Mouse (Mus musculus) forebrain, postnatal 0 days (tissue): Measurements from ENCODE around the gene Fam160a1. TPM values are rescaled to one million over a fixed set of nuclear protein-coding genes. Genes with fewer than 3 reads are reported as not detected.

Experiments used
- ATAC-seq: fragments of 200-750 bp; cut with Nextera tagmentation; 2 replicates; pipeline ENCODE4 v1.8.0; 2017; ENCODE audit warnings: mild to moderate bottlenecking, moderate library complexity
- DNase-seq: peaks from one replicate; pipeline ENCODE4 v3.0.0-alpha.2; 2015
- H3K27ac ChIP-seq: fragments of 300-500 bp; sonication (generic); 2 replicates; pipeline ENCODE4 v1.5.1; 2014; ENCODE audit warnings: low read depth, mild to moderate bottlenecking, antibody characterized with exemption, low read length, moderate library complexity, mixed read lengths
- H3K27me3 ChIP-seq: fragments of 300-500 bp; sonication (generic); 2 replicates; pipeline ENCODE4 v1.6.1; 2014; ENCODE audit warnings: mild to moderate bottlenecking, low read length, mixed read lengths; ENCODE audit not compliant: insufficient read depth
- H3K36me3 ChIP-seq: fragments of 300-500 bp; sonication (generic); 2 replicates; pipeline ENCODE4 v1.6.1; 2014; ENCODE audit warnings: mild to moderate bottlenecking, moderate library complexity; ENCODE audit not compliant: insufficient read depth
- H3K4me1 ChIP-seq: fragments of 300-500 bp; sonication (generic); 2 replicates; pipeline ENCODE4 v1.6.1; 2014; ENCODE audit warnings: antibody characterized with exemption; ENCODE audit not compliant: insufficient read depth
- H3K4me2 ChIP-seq: fragments of 300-500 bp; sonication (generic); 2 replicates; pipeline ENCODE4 v1.6.1; 2014; ENCODE audit warnings: low read depth, mild to moderate bottlenecking, moderate library complexity
- H3K4me3 ChIP-seq: fragments of 300-500 bp; sonication (generic); 2 replicates; pipeline ENCODE4 v1.5.1; 2014; ENCODE audit warnings: low read depth, low read length, mixed read lengths
- H3K9ac ChIP-seq: fragments of 300-500 bp; sonication (generic); 2 replicates; pipeline ENCODE4 v1.6.1; 2014; ENCODE audit warnings: mild to moderate bottlenecking
- H3K9me3 ChIP-seq: fragments of 300-500 bp; sonication (generic); 2 replicates; pipeline ENCODE4 v1.6.1; 2016; ENCODE audit warnings: low read length
- CTCF ChIP-seq: sonication (generic); IDR thresholded peaks from 2 replicates; pipeline ENCODE4 v1.5.1; 2016; ENCODE audit warnings: antibody characterized with exemption, control low read depth, low read depth
- WGBS: fragments of 180-500 bp; shearing (Covaris S2); extraction: QIAGEN DNeasy Blood & Tissue Kit; methylation state at CpG from one replicate; pipeline ENCODE4 v1.1.7; 2014; 5-methylcytosine and 5-hydroxymethylcytosine counted together
- polyA plus RNA-seq: library from polyadenylated mRNA; unstranded; fragments of >200 nt; fragmentation: Nextera tagmentation; extraction: Ambion mirVana; gene quantifications from 2 replicates; pipeline ENCODE4 v1.2.1, GENCODE M21; 2015
- total RNA-seq: library from RNA; depleted of rRNA; stranded (reverse); fragments of >200 nt; gene quantifications from 2 replicates; pipeline ENCODE4 v1.2.3, GENCODE M21; 2014

Fam160a1 gene
- total and polyA plus RNA-seq, 2 experiments from 2014 or later = 0.67 to 2.6 TPM

DNA sequence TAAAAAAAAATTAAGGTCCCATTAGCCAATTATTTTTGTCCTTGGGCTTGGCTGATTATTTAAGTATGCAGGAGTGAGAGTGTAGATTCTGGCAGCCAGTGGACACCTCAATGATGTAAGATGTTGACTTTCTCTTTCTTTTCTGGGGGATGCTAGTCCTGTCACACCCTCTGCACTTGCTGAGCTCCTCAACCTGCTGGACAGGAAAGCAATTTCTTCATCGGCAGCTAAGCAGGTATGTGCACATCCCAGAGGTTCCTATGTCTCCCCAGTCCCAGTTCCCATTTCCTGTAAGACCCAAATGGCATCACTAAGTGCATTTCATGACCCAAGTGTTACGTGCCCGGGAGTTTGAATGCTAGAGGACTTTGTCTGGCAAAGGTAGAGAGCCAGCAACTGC lies 172.3 kb downstream of the Fam160a1 start:
- DNase-seq = no peak
- WGBS = 95% methylated on average over 3 of the region's 3 CpGs
- Histone ChIP-seq H3K36me3 (no peaks in the 10 kb centered on the region), H3K4me1 (no peaks in the 10 kb centered on the region), H3K4me3 (no peak overlapping the region), H3K9ac (no peak overlapping the region), H3K27ac (no peak overlapping the region), H3K27me3 (no peaks in the 10 kb centered on the region), H3K9me3 (no peaks in the 10 kb centered on the region), H3K4me2 (no peak overlapping the region)
- TF ChIP-seq CTCF = no peak
- no peak for ATAC-seq

- DNase-seq (no peak), ATAC-seq (no peak)
- H3K9me3 ChIP-seq = no peaks in the 10 kb centered on the region
- no peaks in the 10 kb centered on the region for H3K27me3 ChIP-seq
- H3K9ac ChIP-seq = no peak overlapping the region
- H3K4me3 ChIP-seq = no peak overlapping the region
- H3K4me1 ChIP-seq = no peaks in the 10 kb centered on the region
- no peaks in the 10 kb centered on the region; the same call in 1 of the 2 replicates for H3K36me3 ChIP-seq
- H3K27ac ChIP-seq = no peak overlapping the region
- no peak for TF ChIP-seq CTCF
- 90% methylated on average over 3 of the region's 3 CpGs for WGBS
- H3K4me2 ChIP-seq = no peak overlapping the region
These were observed 175.3 kb downstream of the Fam160a1 start for GRCm38 (mm10) chr3:85641751-85642150.

DNA sequence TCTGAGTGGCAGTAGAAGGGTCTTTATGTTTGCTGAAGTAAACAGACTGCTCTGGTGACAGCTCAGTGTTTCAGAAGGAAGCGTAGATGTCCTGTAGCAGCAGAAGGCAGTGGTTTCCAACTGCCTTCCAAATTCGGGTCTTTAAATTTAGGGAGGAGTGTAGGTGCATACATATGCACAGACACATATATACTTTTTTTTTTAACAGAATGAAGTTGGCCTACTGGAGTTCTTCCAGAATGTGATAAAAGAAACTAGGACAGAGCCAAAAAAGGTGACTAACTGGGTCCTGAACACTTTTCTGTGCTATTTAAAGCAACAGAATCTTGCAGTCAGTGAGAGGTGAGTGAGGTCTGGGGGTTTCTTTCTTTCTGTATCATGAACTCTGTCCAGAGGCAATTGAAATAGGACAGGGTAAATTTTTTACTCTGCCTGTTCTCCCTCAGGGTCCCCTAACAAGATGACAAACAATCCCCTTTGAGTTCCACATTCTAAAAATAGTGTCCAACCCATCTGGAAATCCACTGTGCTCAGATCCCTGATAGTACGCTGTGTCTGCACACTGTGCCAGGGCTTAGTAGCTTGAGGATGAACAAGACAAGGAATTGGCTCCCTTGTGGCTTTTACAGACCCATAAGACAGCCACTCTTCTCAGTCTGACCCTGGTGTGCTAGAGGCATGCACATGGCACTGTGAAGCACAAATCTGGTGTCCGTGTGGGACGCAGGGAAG lies 180.2 kb downstream of the Fam160a1 start:
- H3K4me2 ChIP-seq = no peak overlapping the region
- H3K27ac ChIP-seq = no peak overlapping the region
- ATAC-seq (no peak), DNase-seq (no peak)
- 77% methylated on average over 5 of the region's 5 CpGs for WGBS
- H3K36me3 ChIP-seq = no peaks in the 10 kb centered on the region; the same call in 1 of the 2 replicates
- no peak overlapping the region for H3K4me3 ChIP-seq
- no peak for TF ChIP-seq CTCF
- H3K27me3 ChIP-seq = no peaks in the 10 kb centered on the region
- no peaks in the 10 kb centered on the region for H3K9me3 ChIP-seq
- H3K4me1 ChIP-seq = 0 out of 2 replicates have a peak, but pooled peaks cover 5% of the 10 kb centered on the region
- no peak overlapping the region for H3K9ac ChIP-seq

- DNase-seq = no peak
- no peak overlapping the region for H3K27ac ChIP-seq
- ATAC-seq = no peak
- no peaks in the 10 kb centered on the region for H3K27me3 ChIP-seq
- H3K4me3 ChIP-seq = no peak overlapping the region
- no peak for TF ChIP-seq CTCF
- no peak overlapping the region for H3K9ac ChIP-seq
- 0 out of 2 replicates have a peak, but pooled peaks cover 5% of the 10 kb centered on the region for H3K4me1 ChIP-seq
- WGBS = 91% methylated on average over 2 of the region's 2 CpGs
- no peak overlapping the region for H3K4me2 ChIP-seq
- H3K9me3 ChIP-seq = no peaks in the 10 kb centered on the region
- no peaks in the 10 kb centered on the region; the same call in 1 of the 2 replicates for H3K36me3 ChIP-seq
These were observed 181.5 kb downstream of the Fam160a1 start for GRCm38 (mm10) chr3:85635591-85635990.

GRCm38 (mm10) chr3:85635126-85635419 lies 182.0 kb downstream of the Fam160a1 start:
- Histone ChIP-seq H3K4me1 (0 out of 2 replicates have a peak, but pooled peaks cover 5% of the 10 kb centered on the region), H3K9me3 (no peaks in the 10 kb centered on the region), H3K4me3 (no peak overlapping the region), H3K9ac (no peak overlapping the region), H3K27me3 (no peaks in the 10 kb centered on the region), H3K27ac (no peak overlapping the region), H3K36me3 (no peaks in the 10 kb centered on the region; the same call in 1 of the 2 replicates), H3K4me2 (no peak overlapping the region)
- no peak for ATAC-seq
- TF ChIP-seq CTCF = no peak
- DNase-seq = no peak
- 86% methylated on average over 2 of the region's 2 CpGs for WGBS

DNA sequence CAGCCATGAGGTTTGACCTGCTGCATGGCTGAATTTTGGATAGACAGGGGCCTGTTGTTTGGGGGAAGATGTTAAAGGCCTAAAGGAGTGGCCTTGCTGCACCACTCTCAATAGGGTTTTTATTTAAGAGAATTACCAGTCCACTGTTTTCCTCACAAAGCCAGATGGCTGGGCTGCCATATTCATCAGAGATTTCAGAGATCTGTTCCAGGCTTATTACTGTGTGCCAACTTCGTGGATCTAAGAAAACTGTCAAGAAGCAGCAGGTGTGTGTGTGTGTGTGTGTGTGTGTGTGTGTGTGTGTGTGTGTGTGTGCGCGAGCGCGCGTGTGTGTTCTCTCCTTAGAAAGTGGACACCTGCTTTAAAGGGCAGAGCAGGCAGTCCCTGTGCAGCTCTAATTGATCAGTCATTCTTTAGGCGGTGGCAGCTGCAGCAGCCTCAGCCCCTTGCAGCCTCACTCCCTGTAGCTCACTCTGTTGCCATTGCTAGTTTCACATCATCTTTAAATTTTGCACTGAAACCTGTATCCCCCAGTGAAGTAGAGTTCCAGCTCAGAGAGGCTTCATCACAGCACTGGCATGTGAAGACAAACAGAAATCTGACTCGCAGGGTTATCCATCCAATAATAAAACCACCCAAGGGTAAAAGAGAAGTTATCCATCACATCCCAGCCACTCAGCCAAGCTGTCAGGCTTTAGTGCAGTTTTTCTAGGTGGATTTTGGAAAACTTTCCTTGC lies 182.5 kb downstream of the Fam160a1 start:
- H3K27ac ChIP-seq = peak overlapping the region; percentile 36; the same call in 1 of the 2 replicates
- WGBS = 46% methylated on average over 8 of the region's 8 CpGs
- H3K4me2 ChIP-seq = no peak overlapping the region
- H3K9me3 ChIP-seq = no peaks in the 10 kb centered on the region
- DNase-seq (peak; percentile 62), ATAC-seq (peak; percentile 61)
- no peak for TF ChIP-seq CTCF
- H3K36me3 ChIP-seq = no peaks in the 10 kb centered on the region; the same call in 1 of the 2 replicates
- H3K9ac ChIP-seq = no peak overlapping the region
- H3K4me1 ChIP-seq = 0 out of 2 replicates have a peak, but pooled peaks cover 5% of the 10 kb centered on the region
- no peaks in the 10 kb centered on the region for H3K27me3 ChIP-seq
- no peak overlapping the region for H3K4me3 ChIP-seq

DNA sequence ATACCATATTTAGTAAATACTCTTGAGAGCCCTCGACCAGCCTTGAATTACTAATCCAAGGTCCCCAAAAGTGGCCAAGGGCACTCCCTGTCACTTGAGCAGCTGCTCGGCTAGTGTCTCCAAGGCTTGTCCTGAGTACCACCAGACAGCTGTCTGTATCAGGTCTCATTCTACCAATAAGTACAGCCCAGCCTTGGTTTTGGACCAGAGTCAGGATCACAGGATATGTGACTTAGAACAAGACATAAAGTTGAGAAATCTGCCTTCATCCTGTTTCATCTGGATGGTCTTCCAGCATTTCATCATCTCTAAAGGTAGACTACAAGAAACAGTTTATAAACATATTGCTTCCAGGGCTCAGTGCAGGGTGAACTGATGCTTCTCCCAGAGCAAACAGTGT lies 183.4 kb downstream of the Fam160a1 start:
- Histone ChIP-seq H3K9me3 (no peaks in the 10 kb centered on the region), H3K27ac (peak overlapping the region; percentile 36; the same call in 1 of the 2 replicates), H3K4me2 (no peak overlapping the region), H3K27me3 (no peaks in the 10 kb centered on the region), H3K9ac (no peak overlapping the region), H3K4me1 (0 out of 2 replicates have a peak, but pooled peaks cover 5% of the 10 kb centered on the region), H3K36me3 (no peaks in the 10 kb centered on the region), H3K4me3 (no peak overlapping the region)
- no peak for DNase-seq
- no peak for ATAC-seq
- WGBS = 81% methylated on average over 2 of the region's 2 CpGs
- no peak for TF ChIP-seq CTCF
